Mouse (Mus musculus) CD4-positive, CD25-positive, alpha-beta regulatory T cell (primary cell): ENCODE data around the gene Cdk15. TPM values are rescaled to one million over a fixed set of nuclear protein-coding genes. Genes with fewer than 3 reads are reported as not detected.

Experiments
- polyA plus RNA-seq: library from polyadenylated mRNA; unstranded; fragments of 100-300 nt; shearing (Covaris generic); gene quantifications from one replicate; pipeline ENCODE4 v1.2.1, GENCODE M21; 2017

The Cdk15 gene
- not detected for polyA plus RNA-seq

DNA sequence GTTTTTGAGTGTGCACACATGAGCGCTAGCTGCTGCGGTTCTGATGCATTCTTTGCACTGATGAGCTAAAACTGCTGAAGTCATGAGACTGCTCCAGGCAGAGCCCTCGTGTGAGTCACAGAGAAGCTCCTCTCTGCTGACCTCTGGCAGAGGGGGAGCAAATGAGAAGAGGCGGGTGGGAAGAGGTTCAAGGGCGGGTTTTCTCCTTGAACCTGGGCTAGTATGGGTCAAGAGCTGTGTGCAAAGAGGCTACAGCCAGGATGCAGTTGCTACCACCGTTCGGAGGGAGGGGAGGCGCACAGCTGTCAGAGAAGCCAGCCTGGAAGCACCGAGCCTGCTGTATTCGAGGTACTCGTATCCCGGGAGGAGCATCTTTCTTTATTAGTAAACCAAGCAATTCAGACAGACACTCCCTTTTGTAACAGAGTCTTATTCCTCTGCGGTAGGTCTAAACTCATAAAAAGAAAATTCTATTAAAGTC lies at the start of gene Cdk15:
Gene Cdk15, plus strand, starts transcription at position 156 of the 481 bp plus-strand sequence.

DNA sequence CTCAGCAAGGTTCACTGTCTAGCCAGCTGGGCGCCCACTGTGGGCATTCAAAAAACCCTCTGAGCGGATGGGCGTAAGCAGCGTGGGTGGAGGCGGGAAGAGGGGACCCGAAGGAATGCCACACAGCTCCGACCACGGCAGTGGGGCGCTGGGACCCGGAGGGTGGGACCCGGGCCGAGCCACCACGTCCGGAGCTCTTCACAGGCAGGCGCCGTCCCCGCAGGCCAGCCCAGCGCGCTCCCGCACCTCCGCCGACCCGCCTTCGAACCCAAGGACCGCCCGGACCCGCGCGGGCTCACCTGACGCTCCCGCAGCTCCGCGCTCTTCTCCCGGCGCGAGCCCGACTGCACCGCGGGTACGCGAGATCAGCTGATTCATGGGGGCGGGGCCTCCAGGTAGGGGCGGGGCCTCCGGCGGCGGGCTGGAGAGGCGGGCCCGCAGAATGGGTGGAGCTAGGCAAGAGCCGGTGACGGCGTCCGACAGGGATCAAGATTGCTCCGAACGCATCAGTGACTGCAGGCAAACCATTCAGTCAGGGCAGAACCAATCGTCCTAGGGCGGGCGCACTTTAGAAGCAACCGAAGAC lies 19.8 kb upstream of the Cdk15 start, which contains the start of gene Als2:
Gene Als2, minus strand, starts transcription at position 376 of the 586 bp plus-strand sequence.

Other genes with a start within 250 kb of the Cdk15 start
- 0.11 TPM for gene C2cd6, start 162.0 kb upstream of the Cdk15 start, polyA plus RNA-seq
- 8.9 TPM for gene Tmem237, start 136.5 kb upstream of the Cdk15 start, polyA plus RNA-seq
- gene Mpp4, start 93.5 kb upstream of the Cdk15 start, polyA plus RNA-seq, result 0.10 TPM
- 8.6 TPM for gene Als2, start 19.7 kb upstream of the Cdk15 start, polyA plus RNA-seq
- 0.34 TPM for gene Fzd7, start 225.5 kb downstream of the Cdk15 start, polyA plus RNA-seq